Mouse (Mus musculus) CD4-positive, CD25-positive, alpha-beta regulatory T cell, adult 2 months (primary cell): ENCODE data around the gene Nptxr.
A peak's percentile ranks its signal among the peaks of the same experiment; 100 is the strongest.

Source experiments
- DNase-seq: peaks from one replicate; pipeline ENCODE4 v3.0.0-alpha.2; 2012; ENCODE audit warnings: low read depth, low spot score

The Nptxr gene

DNA sequence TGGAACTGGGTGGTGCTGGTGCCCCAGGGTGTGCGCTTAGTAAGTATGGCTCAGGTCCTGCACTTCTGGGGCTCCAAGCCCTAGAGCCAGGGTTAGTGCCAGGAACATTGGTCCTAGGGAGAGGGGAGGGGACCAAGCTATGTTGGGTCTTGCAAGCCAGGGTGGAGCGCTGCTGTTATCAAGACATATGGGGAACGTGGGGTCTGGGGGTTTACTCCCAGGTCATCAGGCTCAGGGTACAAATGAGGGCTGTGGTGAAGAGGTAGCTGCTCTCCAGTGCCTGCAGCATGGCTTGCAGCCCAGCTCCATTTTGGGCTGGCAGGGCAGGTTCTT lies 51.2 kb downstream of the Nptxr start:
- no peak for DNase-seq

GRCm38 (mm10) chr15:79752742-79753419 lies 51.7 kb downstream of the Nptxr start:
- peak; percentile 81 for DNase-seq

- DNase-seq = no peak
Measured at GRCm38 (mm10) chr15:79751772-79752171, 52.8 kb downstream of the Nptxr start.

DNA sequence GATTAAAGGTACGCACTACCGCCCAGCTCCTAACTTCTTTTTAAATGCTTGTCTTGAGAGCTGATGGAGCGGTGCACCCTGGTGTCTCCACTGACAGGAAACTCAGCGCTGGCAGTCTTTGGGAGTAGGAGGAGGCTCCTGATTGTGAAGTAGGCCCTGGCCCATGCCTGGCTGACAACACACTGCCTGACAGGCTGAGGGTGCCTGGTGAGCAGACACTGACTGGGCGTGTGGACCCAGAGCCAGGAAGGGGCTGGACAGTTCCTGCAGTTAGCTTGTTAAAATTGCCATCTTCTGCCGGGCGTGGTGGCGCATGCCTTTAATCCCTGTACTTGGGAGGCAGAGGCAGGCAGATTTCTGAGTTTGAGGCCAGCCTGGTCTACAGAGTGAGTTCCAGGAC lies 54.3 kb downstream of the Nptxr start:
- no peak for DNase-seq

DNA sequence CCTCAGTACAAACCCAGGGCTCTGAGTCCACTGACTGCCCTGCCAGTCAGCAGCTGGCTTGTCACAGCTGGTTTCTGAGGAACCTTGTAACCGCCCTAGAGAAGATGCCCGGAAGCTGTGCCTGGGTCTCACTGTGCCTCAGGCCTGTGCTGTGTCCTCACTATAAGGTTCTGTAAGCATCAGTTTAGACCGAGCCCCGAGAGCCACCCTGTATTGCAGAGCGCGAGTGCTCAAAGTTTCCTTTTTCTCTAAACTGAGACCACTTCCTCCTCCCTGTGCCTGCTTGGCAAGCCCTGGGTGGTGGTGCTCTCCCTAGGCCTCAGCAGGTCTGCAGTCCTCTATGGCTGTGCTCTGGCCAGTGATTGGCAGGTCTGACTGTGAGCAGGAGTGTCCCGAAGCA lies 55.4 kb downstream of the Nptxr start:
- DNase-seq = no peak

DNA sequence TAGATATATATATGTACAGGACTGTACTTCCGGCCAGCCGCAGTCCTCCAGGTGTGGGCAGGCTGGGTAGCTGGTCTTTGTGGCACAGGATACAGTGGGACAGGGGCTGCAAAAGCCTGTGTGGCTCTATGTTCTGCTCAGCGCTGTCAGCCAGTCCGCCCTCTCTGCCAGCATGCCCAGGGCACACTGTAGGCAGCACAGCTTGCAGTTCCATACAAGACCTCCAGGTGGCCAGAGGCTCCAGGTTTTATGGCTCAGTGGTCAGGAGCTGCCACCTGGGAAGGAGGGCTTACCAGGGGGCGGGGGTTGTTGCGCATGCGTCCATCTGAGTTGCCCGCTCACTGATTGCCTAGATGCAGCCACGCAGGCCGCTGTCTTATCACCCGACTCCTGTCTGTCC lies 56.6 kb downstream of the Nptxr start:
- DNase-seq = peak; percentile 55

DNA sequence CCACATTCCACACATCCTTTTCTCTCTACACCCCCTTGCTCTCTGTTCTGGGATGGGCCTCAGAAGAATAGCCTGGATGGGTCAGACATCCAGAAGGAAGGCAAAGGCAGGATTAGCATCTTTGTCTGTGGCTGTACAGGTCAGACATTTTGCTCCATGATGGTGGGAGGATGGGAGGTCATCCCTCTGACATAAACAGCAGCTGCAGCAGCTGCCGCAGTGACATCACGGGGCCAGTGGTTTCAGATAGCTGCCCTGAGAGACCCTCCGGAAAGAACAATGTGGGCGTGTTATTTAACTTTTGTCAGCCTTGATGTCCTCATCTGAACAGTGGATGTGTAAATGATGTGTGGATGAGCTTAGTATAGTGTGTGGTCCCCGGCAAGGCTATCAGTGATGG lies 58.7 kb downstream of the Nptxr start:
- DNase-seq = no peak

- DNase-seq = no peak
Measured at GRCm38 (mm10) chr15:79745312-79745711, 59.3 kb downstream of the Nptxr start.

DNA sequence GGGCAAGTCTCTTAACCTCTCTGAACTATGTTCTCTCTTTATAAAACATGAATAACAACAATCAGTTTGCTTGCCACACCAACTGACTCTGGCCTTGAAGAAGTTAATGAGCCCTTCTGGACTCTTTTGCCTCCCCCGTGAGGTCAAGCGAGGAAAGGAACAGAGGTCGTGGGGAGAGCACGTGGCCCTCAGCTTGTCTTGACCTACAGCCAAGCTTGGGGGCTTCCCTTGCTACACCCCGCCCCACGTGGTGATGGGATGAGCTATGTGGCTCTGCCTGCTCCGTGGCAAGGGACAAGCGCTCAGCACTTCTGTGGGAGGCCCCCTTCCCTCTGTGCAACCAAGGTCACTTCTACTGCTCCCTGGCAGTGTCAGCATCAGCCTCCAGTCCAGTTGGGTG lies 59.8 kb downstream of the Nptxr start:
- DNase-seq = no peak

DNA sequence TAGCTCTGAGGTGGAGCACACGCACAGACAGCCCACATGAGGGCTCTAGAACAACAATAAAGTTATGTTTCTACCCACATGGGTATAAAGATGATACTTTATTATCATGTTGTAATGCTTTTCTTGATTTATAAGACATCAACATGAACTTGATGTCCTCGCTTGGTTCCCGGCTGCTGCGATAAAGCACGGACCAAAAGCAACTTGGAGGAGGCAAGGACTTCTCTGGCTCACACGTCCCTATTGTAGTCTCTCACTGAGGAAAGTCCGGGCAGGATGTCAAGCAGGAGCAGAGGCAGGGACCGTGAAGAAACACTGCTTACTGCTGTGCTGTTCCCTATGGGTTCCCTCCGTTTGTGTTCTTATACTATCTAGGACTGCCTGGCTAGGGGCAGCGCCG lies 60.6 kb downstream of the Nptxr start:
- no peak for DNase-seq

DNA sequence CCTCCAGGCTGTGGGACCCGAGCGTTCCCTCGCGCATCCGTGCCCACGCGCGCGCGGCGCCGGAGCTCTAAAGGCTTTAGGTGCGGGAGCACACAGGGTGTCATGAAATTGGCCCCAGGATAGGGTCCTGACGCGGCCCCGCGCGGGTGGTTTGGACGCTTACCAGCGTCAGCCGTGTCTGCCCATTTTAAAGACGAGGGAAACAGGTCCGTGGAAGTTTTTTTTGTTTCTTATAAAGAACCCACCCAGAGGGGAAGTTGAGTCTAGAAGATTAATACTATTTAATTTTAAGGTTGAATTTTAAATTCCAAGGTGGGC lies 61.9 kb downstream of the Nptxr start:
- DNase-seq = no peak

- DNase-seq = peak; percentile 93
Measured at GRCm38 (mm10) chr15:79741921-79742705, 62.5 kb downstream of the Nptxr start, which contains the start of gene Sun2. Sun2 (minus strand) TSS chr15:79742536.

- peak; percentile 77 for DNase-seq
Measured at GRCm38 (mm10) chr15:79741173-79741858, 63.2 kb downstream of the Nptxr start.

- peak; percentile 60 for DNase-seq
Measured at GRCm38 (mm10) chr15:79740739-79741138, 63.8 kb downstream of the Nptxr start.
